Mouse (Mus musculus): Measurements from ENCODE around the gene Lamc1. TPM values are rescaled to one million over a fixed set of nuclear protein-coding genes. Genes with fewer than 3 reads are reported as not detected.

The Lamc1 gene
- polyA plus RNA-seq, 1 experiment: 21.3 TPM

GRCm38 (mm10) chr1:153192379-153192778 is 140.2 kb downstream of the Lamc1 start:
- Histone ChIP-seq H3K4me1 (ENCODE audit: control insufficient read depth, insufficient read depth, low read length) (no peaks in the 10 kb centered on the region), H3K27me3 (ENCODE audit: control insufficient read depth, insufficient read depth, low read length) (no peaks in the 10 kb centered on the region), H3K27ac (ENCODE audit: insufficient read depth, low read length) (no peak overlapping the region), H3K4me3 (replicated peaks; ENCODE audit: insufficient read depth, low read depth, low read length) (no peak overlapping the region)
- no peak for TF ChIP-seq CTCF (IDR thresholded peaks at IDR 0.05; ENCODE audit: borderline replicate concordance, insufficient read depth, low read depth, low read length)
- TF ChIP-seq POLR2A (IDR thresholded peaks at IDR 0.05; ENCODE audit: borderline replicate concordance, insufficient read depth, low read length): no peak
- 84% methylated on average over 4 of the region's 4 CpGs for WGBS
- DNase-seq: no peak

GRCm38 (mm10) chr1:153191943-153192329 is 140.7 kb downstream of the Lamc1 start:
- peak in 1 of 2 experiments; percentile 22 for DNase-seq
- 7% methylated on average over 5 of the region's 5 CpGs for WGBS
- Histone ChIP-seq H3K27ac (ENCODE audit: insufficient read depth, low read length) (no peak overlapping the region), H3K4me1 (ENCODE audit: control insufficient read depth, insufficient read depth, low read length) (no peaks in the 10 kb centered on the region), H3K27me3 (ENCODE audit: control insufficient read depth, insufficient read depth, low read length) (no peaks in the 10 kb centered on the region), H3K4me3 (replicated peaks; ENCODE audit: insufficient read depth, low read depth, low read length) (no peak overlapping the region)
- TF ChIP-seq POLR2A (IDR thresholded peaks at IDR 0.05; ENCODE audit: borderline replicate concordance, insufficient read depth, low read length) (no peak), CTCF (IDR thresholded peaks at IDR 0.05; ENCODE audit: borderline replicate concordance, insufficient read depth, low read depth, low read length) (no peak)

- WGBS: 72% methylated on average over 15 of the region's 15 CpGs
- no peak for DNase-seq
- H3K27me3 ChIP-seq (ENCODE audit: control insufficient read depth, insufficient read depth, low read length): no peaks in the 10 kb centered on the region
- H3K4me3 ChIP-seq (replicated peaks; ENCODE audit: insufficient read depth, low read depth, low read length): no peak overlapping the region
- H3K27ac ChIP-seq (ENCODE audit: insufficient read depth, low read length): no peak overlapping the region
- no peaks in the 10 kb centered on the region for H3K4me1 ChIP-seq (ENCODE audit: control insufficient read depth, insufficient read depth, low read length)
- TF ChIP-seq POLR2A (IDR thresholded peaks at IDR 0.05; ENCODE audit: borderline replicate concordance, insufficient read depth, low read length): no peak
- no peak for TF ChIP-seq CTCF (IDR thresholded peaks at IDR 0.05; ENCODE audit: borderline replicate concordance, insufficient read depth, low read depth, low read length)
Observed at GRCm38 (mm10) chr1:153191237-153191942, 141.2 kb downstream of the Lamc1 start.

- H3K27me3 ChIP-seq (ENCODE audit: control insufficient read depth, insufficient read depth, low read length): no peaks in the 10 kb centered on the region; the same call in 1 of the 2 replicates
- DNase-seq: peak in 1 of 2 experiments; percentile 12
- no peak overlapping the region for H3K4me3 ChIP-seq (replicated peaks; ENCODE audit: insufficient read depth, low read depth, low read length)
- no peak overlapping the region for H3K27ac ChIP-seq (ENCODE audit: insufficient read depth, low read length)
- 58% methylated on average over 3 of the region's 3 CpGs for WGBS
- H3K4me1 ChIP-seq (ENCODE audit: control insufficient read depth, insufficient read depth, low read length): peaks cover 3% of the 10 kb centered on the region
- TF ChIP-seq CTCF (IDR thresholded peaks at IDR 0.05; ENCODE audit: borderline replicate concordance, insufficient read depth, low read depth, low read length): no peak
- no peak for TF ChIP-seq POLR2A (IDR thresholded peaks at IDR 0.05; ENCODE audit: borderline replicate concordance, insufficient read depth, low read length)
Observed at GRCm38 (mm10) chr1:153188081-153188480, 144.5 kb downstream of the Lamc1 start.

DNA sequence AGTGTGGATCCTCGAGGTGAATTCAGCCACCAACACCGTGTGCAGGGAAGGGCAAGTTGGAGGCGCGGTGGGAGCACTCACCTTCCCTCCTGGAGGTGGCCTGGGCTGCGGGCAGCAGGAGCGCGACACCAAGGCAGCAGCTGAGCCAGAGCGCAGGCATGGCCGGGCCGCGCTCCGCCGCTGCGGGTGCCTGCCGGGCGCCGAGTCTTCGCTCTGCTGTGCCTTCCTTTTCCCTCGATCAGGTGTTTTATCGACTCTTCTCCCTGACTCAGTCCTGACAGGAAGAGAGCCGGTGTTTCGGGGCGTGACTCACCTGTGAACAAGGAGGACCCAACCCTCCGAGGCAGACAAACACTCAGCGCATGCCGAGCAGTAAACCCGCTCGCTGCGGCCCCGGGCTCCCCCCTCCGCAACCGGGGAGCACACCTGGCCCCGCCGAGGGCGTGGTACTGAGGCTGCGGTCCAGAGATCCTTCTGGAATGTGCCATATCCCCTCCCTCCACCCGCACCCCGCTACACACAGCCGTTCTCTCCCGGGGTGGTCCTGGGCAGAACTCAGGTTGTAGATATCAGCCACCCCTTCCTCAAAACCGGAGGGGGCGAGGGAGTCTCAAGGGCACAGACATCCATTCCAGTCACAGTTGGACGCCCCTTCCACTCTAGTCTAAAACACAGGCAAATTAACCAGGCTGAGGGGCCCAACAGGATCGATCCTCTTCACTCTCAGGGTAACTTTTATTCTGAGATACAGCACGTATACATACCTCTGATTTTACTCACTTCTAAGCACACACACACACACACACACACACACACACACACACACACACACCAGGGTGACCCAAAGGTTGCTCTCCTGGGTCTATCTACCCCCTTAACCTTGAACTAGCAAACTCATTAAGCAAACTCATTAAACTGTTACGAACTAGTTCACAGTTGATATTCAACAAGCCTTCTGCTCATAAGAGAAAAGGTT is 146.5 kb downstream of the Lamc1 start, which contains the start of gene Lamc2:
Gene Lamc2 (minus strand): TSS at position 620 of the 976 bp plus-strand sequence.
- Histone ChIP-seq H3K4me1 (ENCODE audit: control insufficient read depth, insufficient read depth, low read length) (peaks cover 3% of the 10 kb centered on the region), H3K27me3 (ENCODE audit: control insufficient read depth, insufficient read depth, low read length) (no peaks in the 10 kb centered on the region; the same call in 1 of the 2 replicates), H3K27ac (ENCODE audit: insufficient read depth, low read length) (no peak within 1 kb of the TSS), H3K4me3 (replicated peaks; ENCODE audit: insufficient read depth, low read depth, low read length) (peak within 1 kb of the TSS; percentile 65)
- no peak for TF ChIP-seq CTCF (IDR thresholded peaks at IDR 0.05; ENCODE audit: borderline replicate concordance, insufficient read depth, low read depth, low read length)
- TF ChIP-seq POLR2A (IDR thresholded peaks at IDR 0.05; ENCODE audit: borderline replicate concordance, insufficient read depth, low read length): no peak
- peak; percentile 27 to 46 for DNase-seq
- 8% methylated on average over 45 of the region's 46 CpGs for WGBS

- 30% methylated on average over 9 of the region's 9 CpGs for WGBS
- no peak for TF ChIP-seq POLR2A (IDR thresholded peaks at IDR 0.05; ENCODE audit: borderline replicate concordance, insufficient read depth, low read length)
- no peak for TF ChIP-seq CTCF (IDR thresholded peaks at IDR 0.05; ENCODE audit: borderline replicate concordance, insufficient read depth, low read depth, low read length)
Observed at GRCm38 (mm10) chr1:153180586-153181289, 151.8 kb downstream of the Lamc1 start.

GRCm38 (mm10) chr1:153180160-153180559 is 152.4 kb downstream of the Lamc1 start:
- H3K4me3 ChIP-seq (replicated peaks; ENCODE audit: insufficient read depth, low read depth, low read length): no peak overlapping the region
- peaks cover 2% of the 10 kb centered on the region; the same call in 1 of the 2 replicates for H3K4me1 ChIP-seq (ENCODE audit: control insufficient read depth, insufficient read depth, low read length)
- DNase-seq: no peak
- H3K27ac ChIP-seq (ENCODE audit: insufficient read depth, low read length): no peak overlapping the region
- no peak for TF ChIP-seq POLR2A (IDR thresholded peaks at IDR 0.05; ENCODE audit: borderline replicate concordance, insufficient read depth, low read length)
- no peak for TF ChIP-seq CTCF (IDR thresholded peaks at IDR 0.05; ENCODE audit: borderline replicate concordance, insufficient read depth, low read depth, low read length)
- H3K27me3 ChIP-seq (ENCODE audit: control insufficient read depth, insufficient read depth, low read length): no peaks in the 10 kb centered on the region
- WGBS: 89% methylated on average over 4 of the region's 4 CpGs

More at GRCm38 (mm10) chr1:153180586-153181289, 151.8 kb downstream of the Lamc1 start:
- H3K27ac ChIP-seq (ENCODE audit: insufficient read depth, low read length): peak overlapping the region; percentile 54; the same call in 1 of the 2 replicates
- no peaks in the 10 kb centered on the region for H3K27me3 ChIP-seq (ENCODE audit: control insufficient read depth, insufficient read depth, low read length)
- H3K4me3 ChIP-seq (replicated peaks; ENCODE audit: insufficient read depth, low read depth, low read length): no peak overlapping the region
- H3K4me1 ChIP-seq (ENCODE audit: control insufficient read depth, insufficient read depth, low read length): peaks cover 5% of the 10 kb centered on the region
- DNase-seq: peak; percentile 23 to 70
